10 mouse cellular contexts compared by ENCODE assay signal in genomic region chr10:3834678-3835077, GRCm38 (mm10).
"Had no signal": no experiment of that assay in that cellular context is flagged by ENCODE, and none has a peak within 500 bp of the region (broad histone marks: within the 10 kb centered on the region; RNA-seq: fewer than 3 reads in every experiment).

No protein-coding gene starts in this region.

- H3K36me3 ChIP-seq: limb, embryonic 13.5 days; liver, embryonic 13.5 days; midbrain, embryonic 12.5 days; neural tube, embryonic 13.5 days; stomach, embryonic 15.5 days had no signal

- H3K9ac ChIP-seq: limb, embryonic 13.5 days; liver, embryonic 13.5 days; midbrain, embryonic 12.5 days; neural tube, embryonic 13.5 days; stomach, embryonic 15.5 days had no signal

- H3K27ac ChIP-seq: limb, embryonic 13.5 days; liver, embryonic 13.5 days; midbrain, embryonic 12.5 days; neural tube, embryonic 13.5 days; stomach, embryonic 15.5 days had no signal

- H3K4me3 ChIP-seq: limb, embryonic 13.5 days; liver, embryonic 13.5 days; midbrain, embryonic 12.5 days; neural tube, embryonic 13.5 days; stomach, embryonic 15.5 days had no signal

- DNase-seq: kidney, postnatal 14 days; left cerebral cortex, postnatal 4 days; liver, embryonic 13.5 days; right cerebral cortex, postnatal 14 days; thymus, adult 2 months; thymus, postnatal 25 days had no signal

- H3K27me3 ChIP-seq: liver, embryonic 13.5 days; midbrain, embryonic 12.5 days; neural tube, embryonic 13.5 days; stomach, embryonic 15.5 days had no signal

- H3K4me1 ChIP-seq: liver, embryonic 13.5 days; midbrain, embryonic 12.5 days had no signal

- H3K9me3 ChIP-seq: limb, embryonic 13.5 days; liver, embryonic 13.5 days; midbrain, embryonic 12.5 days; neural tube, embryonic 13.5 days; stomach, embryonic 15.5 days had no signal
